7 mouse cellular contexts compared by ENCODE assay signal in the genomic region with DNA sequence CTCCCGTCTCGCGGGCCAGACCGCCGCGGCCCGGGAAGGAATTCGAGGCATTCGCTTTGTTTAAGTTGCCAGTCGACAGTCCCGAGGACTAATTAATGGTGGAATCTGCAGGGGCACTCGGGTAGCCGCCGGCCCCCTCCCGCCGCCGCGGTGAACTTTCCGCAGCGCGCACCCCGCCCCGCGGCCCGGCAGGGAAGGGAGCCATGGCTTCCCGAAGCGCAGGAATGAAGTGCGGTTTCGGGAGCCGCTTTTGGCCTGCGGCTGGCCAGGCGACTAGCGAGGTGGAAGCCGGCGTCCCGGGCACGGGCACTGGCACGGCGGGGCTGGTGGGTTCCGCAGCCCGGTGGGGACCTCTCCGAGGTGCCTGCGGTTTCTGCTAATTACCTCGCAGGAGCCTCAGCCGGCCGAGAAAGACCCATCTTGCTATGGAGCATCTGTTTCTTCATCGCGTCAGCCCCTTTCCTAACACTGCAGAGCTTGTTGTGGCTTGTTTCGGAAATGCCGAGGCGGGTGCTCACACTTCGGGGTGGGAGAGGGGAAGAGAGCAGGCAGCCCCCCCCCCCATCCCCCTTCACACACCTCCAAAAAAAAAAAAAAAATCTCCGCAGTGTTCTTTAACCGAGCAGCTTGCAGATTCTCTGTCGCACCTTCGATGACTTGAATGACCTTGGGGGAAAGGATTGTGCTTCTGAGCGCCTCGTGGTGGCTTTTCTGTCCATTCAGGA. TPM values are rescaled to one million over a fixed set of nuclear protein-coding genes. Genes with fewer than 3 reads are reported as not detected.
A peak's percentile ranks its signal among the peaks of the same experiment; 100 is the strongest.
DNase-seq lines count a peak whose midpoint lies in the region; ATAC-seq and TF ChIP-seq lines count a peak whose summit lies in the region.

No protein-coding gene starts in this region.

- WGBS in forebrain, embryonic 13.5 days, result under 1% methylated on average over 58 of the region's 58 CpGs

- DNase-seq in NIH3T3 (ENCODE audit: low read depth), result peak; percentile 69
- peak; percentile 75 for DNase-seq in brain, embryonic 14.5 days (ENCODE audit: low read depth)
- peak; percentile 63 to 76 for DNase-seq in heart, postnatal 36 days
- DNase-seq in layer of hippocampus, postnatal 25 days (ENCODE audit: extremely low spot score in 1 of 2, low spot score in 1 of 2), result peak; percentile 38 to 48
- DNase-seq in lung, postnatal 36 days, result peak; percentile 50
- DNase-seq in right cerebral cortex, postnatal 14 days, result peak; percentile 38

- ATAC-seq in forebrain, embryonic 13.5 days, result peak; percentile 42

- H3K4me3 ChIP-seq in forebrain, embryonic 13.5 days, result peak overlapping the region; percentile 86

- H3K27me3 ChIP-seq in forebrain, embryonic 13.5 days, result no peaks in the 10 kb centered on the region

- H3K4me2 ChIP-seq in forebrain, embryonic 13.5 days, result peak overlapping the region; percentile 69

- H3K9me3 ChIP-seq in forebrain, embryonic 13.5 days (replicated peaks), result no peaks in the 10 kb centered on the region

- H3K36me3 ChIP-seq in forebrain, embryonic 13.5 days (ENCODE audit: poor library complexity, severe bottlenecking), result no peaks in the 10 kb centered on the region

- no peak for TF ChIP-seq POLR2A in brain, embryonic 14.5 days (IDR thresholded peaks at IDR 0.05; ENCODE audit: borderline replicate concordance, extremely low read depth, insufficient read depth, insufficient read length, poor library complexity, severe bottlenecking)

- H3K4me1 ChIP-seq in forebrain, embryonic 13.5 days, result peaks cover 31% of the 10 kb centered on the region

- H3K9ac ChIP-seq in forebrain, embryonic 13.5 days, result peak overlapping the region; percentile 85

- intact Hi-C loops in heart, postnatal 36 days (cut with DNase I), result loop anchor here (2.0 to 5.0 kb wide), 2 partner anchors 18 to 57 kb away; no protein-coding TSS in a partner anchor

- no peak for TF ChIP-seq CTCF in brain, embryonic 14.5 days (IDR thresholded peaks at IDR 0.05; ENCODE audit: borderline replicate concordance, extremely low read depth, insufficient read depth, insufficient read length)

- peak overlapping the region; percentile 96 for H3K27ac ChIP-seq in forebrain, embryonic 13.5 days

RNA-seq across cellular contexts. Expression of gene Luzp1, which starts 0.9 kb away (rescaled TPM):
- 12.8 and 15.0 TPM in 2 replicates for polyA plus RNA-seq in brain, embryonic 14.5 days (2012; rRNA removed)
- polyA plus RNA-seq in forebrain, embryonic 13.5 days (2015; fragmentation: Nextera tagmentation; extraction: Ambion mirVana), result 91.1 and 99.1 TPM in 2 replicates
- 10 to 100 TPM; 37.8 to 41.4 TPM for total RNA-seq in heart, postnatal 36 days (2021)
- total RNA-seq in layer of hippocampus, postnatal 25 days (2021), result 10 to 100 TPM; 82.8 to 88.1 TPM

RNA-seq across cellular contexts. Expression of gene 6030445D17Rik, which starts 8.5 kb away (rescaled TPM):
- 0.16 and 0.18 TPM in 2 replicates for polyA plus RNA-seq in brain, embryonic 14.5 days (2012; rRNA removed)
- polyA plus RNA-seq in forebrain, embryonic 13.5 days (2015; fragmentation: Nextera tagmentation; extraction: Ambion mirVana), result 0.13 TPM in 1 of 2 replicates, not detected in the other
- under 1 TPM; 0.17 to 0.35 TPM for total RNA-seq in heart, postnatal 36 days (2021)
- total RNA-seq in layer of hippocampus, postnatal 25 days (2021), result under 1 TPM; 0.21 to 0.54 TPM

RNA-seq across cellular contexts. Expression of gene Htr1d, which starts 47.2 kb away (rescaled TPM):
- 0.15 and 0.45 TPM in 2 replicates for polyA plus RNA-seq in brain, embryonic 14.5 days (2012; rRNA removed)
- polyA plus RNA-seq in forebrain, embryonic 13.5 days (2015; fragmentation: Nextera tagmentation; extraction: Ambion mirVana), result 0.37 and 0.38 TPM in 2 replicates
- not detected for total RNA-seq in heart, postnatal 36 days (2021)
- total RNA-seq in layer of hippocampus, postnatal 25 days (2021), result under 1 TPM; 0.57 to 0.75 TPM

Comparison
In these comparisons a context has a peak if more than half of its experiments do, and no peak if none do; other contexts are left out.
1. Peak in every context shown above with its lines: DNase-seq, ATAC-seq, H3K4me3 ChIP-seq and H3K27ac ChIP-seq.